Mouse (Mus musculus) embryonic facial prominence, embryonic 10.5 days (tissue): Measurements from ENCODE around the gene Gdap1l1. TPM values are rescaled to one million over a fixed set of nuclear protein-coding genes. Genes with fewer than 3 reads are reported as not detected.
"Not testable (repeated sequence)": the region's sequence is repeated elsewhere in the genome, so short reads cannot be mapped to it uniquely, and the experiment has no call there.

Experiments
- DNase-seq: peaks from one replicate; pipeline ENCODE4 v3.0.0-alpha.2; 2017; ENCODE audit warnings: low spot score
- H3K27ac ChIP-seq: fragments of 300-500 bp; sonication (generic); replicated peaks from 2 replicates; pipeline ENCODE4 v1.5.1; 2016; ENCODE audit warnings: mild to moderate bottlenecking
- H3K27me3 ChIP-seq: fragments of 300-500 bp; sonication (generic); replicated peaks from 2 replicates; pipeline ENCODE4 v1.6.1; 2016; ENCODE audit warnings: low read depth, mild to moderate bottlenecking; ENCODE audit not compliant: poor library complexity, severe bottlenecking
- H3K36me3 ChIP-seq: fragments of 300-500 bp; sonication (generic); replicated peaks from 2 replicates; pipeline ENCODE4 v1.6.1; 2016; ENCODE audit warnings: mild to moderate bottlenecking, moderate library complexity
- H3K4me1 ChIP-seq: fragments of 300-500 bp; sonication (generic); 2 replicates; pipeline ENCODE4 v1.6.1; 2016
- H3K4me3 ChIP-seq: fragments of 300-500 bp; sonication (generic); 2 replicates; pipeline ENCODE4 v1.5.1; 2016; ENCODE audit warnings: mild to moderate bottlenecking, moderate library complexity
- H3K9me3 ChIP-seq: fragments of 300-500 bp; sonication (generic); 2 replicates; pipeline ENCODE4 v1.6.1; 2016; ENCODE audit warnings: mild to moderate bottlenecking
- WGBS: fragments of 180-500 bp; shearing (Covaris S2); methylation state at CpG from one replicate; pipeline ENCODE4 v1.1.7; 2016; 5-methylcytosine and 5-hydroxymethylcytosine counted together
- polyA plus RNA-seq: library from polyadenylated mRNA; unstranded; fragments of >200 nt; fragmentation: Nextera tagmentation; extraction: Ambion mirVana; gene quantifications from 2 replicates; pipeline ENCODE4 v1.2.1, GENCODE M21; 2016

The Gdap1l1 gene
- polyA plus RNA-seq, 1 experiment from 2014 or later, result 9.1 TPM

GRCm38 (mm10) chr2:163459380-163459779, 21.1 kb downstream of the Gdap1l1 start:
- WGBS, result 47% methylated on average over 10 of the region's 10 CpGs
- Histone ChIP-seq H3K27me3 (peaks cover 23% of the 10 kb centered on the region), H3K4me1 (peaks cover 1% of the 10 kb centered on the region; the same call in 1 of the 2 replicates), H3K9me3 (no peaks in the 10 kb centered on the region), H3K27ac (no peak overlapping the region), H3K4me3 (no peak overlapping the region), H3K36me3 (no peaks in the 10 kb centered on the region)
- no peak for DNase-seq

GRCm38 (mm10) chr2:163460622-163461021, 22.3 kb downstream of the Gdap1l1 start:
- Histone ChIP-seq H3K4me1 (peaks cover 5% of the 10 kb centered on the region; the same call in 1 of the 2 replicates), H3K9me3 (no peaks in the 10 kb centered on the region), H3K36me3 (no peaks in the 10 kb centered on the region), H3K27me3 (peaks cover 23% of the 10 kb centered on the region), H3K4me3 (no peak overlapping the region), H3K27ac (no peak overlapping the region)
- no peak for DNase-seq
- WGBS, result 90% methylated on average over 8 of the region's 8 CpGs

- H3K27ac ChIP-seq, result not testable (repeated sequence)
These were observed 23.0 kb downstream of the Gdap1l1 start for GRCm38 (mm10) chr2:163461307-163461706.

GRCm38 (mm10) chr2:163462386-163462785, 24.1 kb downstream of the Gdap1l1 start:
- DNase-seq, result no peak
- Histone ChIP-seq H3K27ac (no peak overlapping the region), H3K9me3 (no peaks in the 10 kb centered on the region), H3K4me1 (peaks cover 5% of the 10 kb centered on the region; the same call in 1 of the 2 replicates), H3K27me3 (peaks cover 23% of the 10 kb centered on the region), H3K4me3 (no peak overlapping the region), H3K36me3 (peaks cover 6% of the 10 kb centered on the region)
- WGBS, result 84% methylated on average over 5 of the region's 5 CpGs

More at GRCm38 (mm10) chr2:163461307-163461706, 23.0 kb downstream of the Gdap1l1 start:
- DNase-seq, H3K4me1 ChIP-seq, H3K36me3 ChIP-seq, H3K4me3 ChIP-seq, H3K9me3 ChIP-seq: not testable (repeated sequence)
- peaks cover 23% of the 10 kb centered on the region for H3K27me3 ChIP-seq
- 94% methylated on average over 9 of the region's 9 CpGs for WGBS

GRCm38 (mm10) chr2:163462801-163463200, 24.5 kb downstream of the Gdap1l1 start:
- Histone ChIP-seq H3K4me1 (peaks cover 5% of the 10 kb centered on the region; the same call in 1 of the 2 replicates), H3K4me3 (no peak overlapping the region), H3K36me3 (peaks cover 9% of the 10 kb centered on the region), H3K9me3 (no peaks in the 10 kb centered on the region), H3K27me3 (peaks cover 23% of the 10 kb centered on the region), H3K27ac (no peak overlapping the region)
- 86% methylated on average over 11 of the region's 11 CpGs for WGBS
- no peak for DNase-seq

GRCm38 (mm10) chr2:163463251-163463769, 25.0 kb downstream of the Gdap1l1 start:
- peaks cover 13% of the 10 kb centered on the region for H3K36me3 ChIP-seq
- H3K4me1 ChIP-seq, result peaks cover 5% of the 10 kb centered on the region; the same call in 1 of the 2 replicates
- H3K4me3 ChIP-seq, result no peak overlapping the region
- DNase-seq, result no peak
- 67% methylated on average over 10 of the region's 10 CpGs for WGBS
- H3K27ac ChIP-seq, result no peak overlapping the region
- H3K9me3 ChIP-seq, result no peaks in the 10 kb centered on the region
- peaks cover 19% of the 10 kb centered on the region for H3K27me3 ChIP-seq

GRCm38 (mm10) chr2:163463998-163464397, 25.7 kb downstream of the Gdap1l1 start:
- 81% methylated on average over 4 of the region's 4 CpGs for WGBS
- peaks cover 12% of the 10 kb centered on the region for H3K27me3 ChIP-seq
- DNase-seq, result no peak
- H3K9me3 ChIP-seq, result no peaks in the 10 kb centered on the region
- H3K4me3 ChIP-seq, result no peak overlapping the region
- H3K4me1 ChIP-seq, result peaks cover 5% of the 10 kb centered on the region; the same call in 1 of the 2 replicates
- no peak overlapping the region for H3K27ac ChIP-seq
- H3K36me3 ChIP-seq, result peaks cover 20% of the 10 kb centered on the region

- 59% methylated on average over 6 of the region's 6 CpGs for WGBS
These were observed 26.3 kb downstream of the Gdap1l1 start for GRCm38 (mm10) chr2:163464562-163464961.

GRCm38 (mm10) chr2:163466771-163467170, 28.5 kb downstream of the Gdap1l1 start:
- Histone ChIP-seq H3K36me3 (peaks cover 31% of the 10 kb centered on the region), H3K9me3 (no peaks in the 10 kb centered on the region), H3K27ac (no peak overlapping the region), H3K4me3 (no peak overlapping the region), H3K4me1 (peaks cover 14% of the 10 kb centered on the region), H3K27me3 (no peaks in the 10 kb centered on the region)
- 80% methylated on average over 8 of the region's 8 CpGs for WGBS
- no peak for DNase-seq

More at GRCm38 (mm10) chr2:163464562-163464961, 26.3 kb downstream of the Gdap1l1 start:
- peaks cover 25% of the 10 kb centered on the region for H3K36me3 ChIP-seq
- H3K27me3 ChIP-seq, result peaks cover 6% of the 10 kb centered on the region
- DNase-seq, result no peak
- H3K4me1 ChIP-seq, result peaks cover 5% of the 10 kb centered on the region; the same call in 1 of the 2 replicates
- no peak overlapping the region for H3K27ac ChIP-seq
- no peaks in the 10 kb centered on the region for H3K9me3 ChIP-seq
- H3K4me3 ChIP-seq, result no peak overlapping the region

- H3K27ac ChIP-seq, result no peak overlapping the region
- no peak for DNase-seq
- H3K9me3 ChIP-seq, result no peaks in the 10 kb centered on the region
- peaks cover 31% of the 10 kb centered on the region for H3K36me3 ChIP-seq
- peaks cover 16% of the 10 kb centered on the region for H3K4me1 ChIP-seq
- no peaks in the 10 kb centered on the region for H3K27me3 ChIP-seq
- WGBS, result 90% methylated on average over 6 of the region's 6 CpGs
- no peak overlapping the region for H3K4me3 ChIP-seq
These were observed 29.3 kb downstream of the Gdap1l1 start for GRCm38 (mm10) chr2:163467585-163467984.

- no peak overlapping the region for H3K27ac ChIP-seq
- WGBS, result 94% methylated on average over 6 of the region's 6 CpGs
These were observed 30.6 kb downstream of the Gdap1l1 start for GRCm38 (mm10) chr2:163468866-163469265.

GRCm38 (mm10) chr2:163469711-163470110, 31.4 kb downstream of the Gdap1l1 start:
- DNase-seq, result no peak
- Histone ChIP-seq H3K27me3 (no peaks in the 10 kb centered on the region), H3K27ac (no peak overlapping the region), H3K4me3 (no peak overlapping the region), H3K36me3 (peaks cover 31% of the 10 kb centered on the region), H3K4me1 (peaks cover 12% of the 10 kb centered on the region), H3K9me3 (no peaks in the 10 kb centered on the region)
- WGBS, result 95% methylated on average over 15 of the region's 15 CpGs

More at GRCm38 (mm10) chr2:163468866-163469265, 30.6 kb downstream of the Gdap1l1 start:
- DNase-seq, result no peak
- H3K9me3 ChIP-seq, result no peaks in the 10 kb centered on the region
- no peaks in the 10 kb centered on the region for H3K27me3 ChIP-seq
- H3K36me3 ChIP-seq, result peaks cover 31% of the 10 kb centered on the region
- no peak overlapping the region for H3K4me3 ChIP-seq
- H3K4me1 ChIP-seq, result peaks cover 16% of the 10 kb centered on the region

- peaks cover 11% of the 10 kb centered on the region for H3K4me1 ChIP-seq
- H3K27ac ChIP-seq, result no peak overlapping the region
- DNase-seq, result no peak
- WGBS, result 83% methylated on average over 3 of the region's 3 CpGs
- H3K9me3 ChIP-seq, result no peaks in the 10 kb centered on the region
- peaks cover 31% of the 10 kb centered on the region for H3K36me3 ChIP-seq
- peak overlapping the region; percentile 84 for H3K4me3 ChIP-seq
- no peaks in the 10 kb centered on the region for H3K27me3 ChIP-seq
These were observed 32.9 kb downstream of the Gdap1l1 start for GRCm38 (mm10) chr2:163471136-163471535.
